Mouse (Mus musculus): ENCODE measurements around the gene Zbtb16. TPM values are rescaled to one million over a fixed set of nuclear protein-coding genes. Genes with fewer than 3 reads are reported as not detected.

Zbtb16 gene
- polyA plus RNA-seq, 1 experiment from 2014 or later: 5.6 TPM

- ATAC-seq (ENCODE audit: low FRiP score): no peak
These were observed 190.9 kb downstream of the Zbtb16 start for GRCm38 (mm10) chr9:48644926-48645647.

GRCm38 (mm10) chr9:48644376-48644775, 191.6 kb downstream of the Zbtb16 start:
- no peak overlapping the region for H3K27ac ChIP-seq
- H3K36me3 ChIP-seq (replicated peaks): no peaks in the 10 kb centered on the region
- H3K4me2 ChIP-seq: no peak overlapping the region
- H3K4me1 ChIP-seq: peaks cover 26% of the 10 kb centered on the region
- no peak for ATAC-seq (ENCODE audit: low FRiP score)
- H3K9ac ChIP-seq: no peak overlapping the region
- H3K27me3 ChIP-seq: peaks cover 18% of the 10 kb centered on the region
- H3K9me3 ChIP-seq: 0 out of 2 replicates have a peak, but pooled peaks cover 6% of the 10 kb centered on the region
- WGBS: 78% methylated on average over 3 of the region's 3 CpGs
- no peak overlapping the region for H3K4me3 ChIP-seq (replicated peaks)

More at GRCm38 (mm10) chr9:48644926-48645647, 190.9 kb downstream of the Zbtb16 start:
- Histone ChIP-seq H3K4me2 (no peak overlapping the region), H3K27ac (no peak overlapping the region), H3K4me3 (replicated peaks) (no peak overlapping the region), H3K4me1 (peaks cover 33% of the 10 kb centered on the region), H3K36me3 (replicated peaks) (no peaks in the 10 kb centered on the region), H3K9me3 (0 out of 2 replicates have a peak, but pooled peaks cover 6% of the 10 kb centered on the region), H3K9ac (no peak overlapping the region), H3K27me3 (peaks cover 18% of the 10 kb centered on the region)
- WGBS: 51% methylated on average over 13 of the region's 13 CpGs

GRCm38 (mm10) chr9:48641636-48642035, 194.4 kb downstream of the Zbtb16 start:
- Histone ChIP-seq H3K9me3 (0 out of 2 replicates have a peak, but pooled peaks cover 6% of the 10 kb centered on the region), H3K27ac (no peak overlapping the region), H3K9ac (no peak overlapping the region), H3K4me2 (no peak overlapping the region), H3K27me3 (peaks cover 17% of the 10 kb centered on the region), H3K36me3 (replicated peaks) (no peaks in the 10 kb centered on the region), H3K4me1 (no peaks in the 10 kb centered on the region), H3K4me3 (replicated peaks) (no peak overlapping the region)
- 95% methylated on average over 8 of the region's 8 CpGs for WGBS
- ATAC-seq (ENCODE audit: low FRiP score): no peak

GRCm38 (mm10) chr9:48640881-48641280, 195.1 kb downstream of the Zbtb16 start:
- Histone ChIP-seq H3K4me1 (no peaks in the 10 kb centered on the region), H3K4me3 (replicated peaks) (no peak overlapping the region), H3K27ac (no peak overlapping the region), H3K4me2 (no peak overlapping the region), H3K27me3 (peaks cover 25% of the 10 kb centered on the region), H3K36me3 (replicated peaks) (no peaks in the 10 kb centered on the region), H3K9ac (no peak overlapping the region), H3K9me3 (0 out of 2 replicates have a peak, but pooled peaks cover 6% of the 10 kb centered on the region)
- no peak for ATAC-seq (ENCODE audit: low FRiP score)
- WGBS: 91% methylated on average over 8 of the region's 8 CpGs

GRCm38 (mm10) chr9:48638176-48638803, 197.7 kb downstream of the Zbtb16 start:
- no peak for ATAC-seq (ENCODE audit: low FRiP score)

GRCm38 (mm10) chr9:48637161-48637560, 198.9 kb downstream of the Zbtb16 start:
- Histone ChIP-seq H3K4me1 (no peaks in the 10 kb centered on the region), H3K36me3 (replicated peaks) (no peaks in the 10 kb centered on the region), H3K9me3 (no peaks in the 10 kb centered on the region), H3K4me3 (replicated peaks) (no peak overlapping the region), H3K27me3 (peaks cover 35% of the 10 kb centered on the region), H3K27ac (no peak overlapping the region), H3K9ac (no peak overlapping the region), H3K4me2 (no peak overlapping the region)
- ATAC-seq (ENCODE audit: low FRiP score): no peak
- 92% methylated on average over 7 of the region's 7 CpGs for WGBS

More at GRCm38 (mm10) chr9:48638176-48638803, 197.7 kb downstream of the Zbtb16 start:
- Histone ChIP-seq H3K9ac (no peak overlapping the region), H3K36me3 (replicated peaks) (no peaks in the 10 kb centered on the region), H3K4me2 (no peak overlapping the region), H3K9me3 (no peaks in the 10 kb centered on the region), H3K4me1 (no peaks in the 10 kb centered on the region), H3K4me3 (replicated peaks) (no peak overlapping the region), H3K27ac (no peak overlapping the region), H3K27me3 (peaks cover 35% of the 10 kb centered on the region)
- WGBS: 59% methylated on average over 15 of the region's 15 CpGs

- Histone ChIP-seq H3K27ac (no peak overlapping the region), H3K4me1 (no peaks in the 10 kb centered on the region)
- WGBS: 46% methylated on average over 18 of the region's 18 CpGs
These were observed 200.3 kb downstream of the Zbtb16 start for GRCm38 (mm10) chr9:48635576-48636350.

GRCm38 (mm10) chr9:48633147-48633546, 202.9 kb downstream of the Zbtb16 start:
- Histone ChIP-seq H3K4me2 (no peak overlapping the region), H3K27me3 (peaks cover 26% of the 10 kb centered on the region; the same call in 1 of the 2 replicates), H3K9me3 (no peaks in the 10 kb centered on the region), H3K4me1 (no peaks in the 10 kb centered on the region), H3K36me3 (replicated peaks) (no peaks in the 10 kb centered on the region), H3K9ac (no peak overlapping the region), H3K27ac (no peak overlapping the region), H3K4me3 (replicated peaks) (no peak overlapping the region)
- 82% methylated on average over 6 of the region's 6 CpGs for WGBS
- no peak for ATAC-seq (ENCODE audit: low FRiP score)

More at GRCm38 (mm10) chr9:48635576-48636350, 200.3 kb downstream of the Zbtb16 start:
- Histone ChIP-seq H3K27me3 (peaks cover 35% of the 10 kb centered on the region), H3K9me3 (no peaks in the 10 kb centered on the region), H3K4me3 (replicated peaks) (no peak overlapping the region), H3K9ac (no peak overlapping the region), H3K36me3 (replicated peaks) (no peaks in the 10 kb centered on the region), H3K4me2 (no peak overlapping the region)
- ATAC-seq (ENCODE audit: low FRiP score): no peak

- no peak overlapping the region for H3K9ac ChIP-seq
- H3K4me3 ChIP-seq (replicated peaks): no peak overlapping the region
- no peaks in the 10 kb centered on the region for H3K9me3 ChIP-seq
- H3K27me3 ChIP-seq: peaks cover 10% of the 10 kb centered on the region; the same call in 1 of the 2 replicates
- no peak for ATAC-seq (ENCODE audit: low FRiP score)
- H3K27ac ChIP-seq: no peak overlapping the region
- no peak overlapping the region for H3K4me2 ChIP-seq
- WGBS: 89% methylated on average over 1 of the region's 1 CpGs
- no peaks in the 10 kb centered on the region for H3K36me3 ChIP-seq (replicated peaks)
- peaks cover 6% of the 10 kb centered on the region; the same call in 1 of the 2 replicates for H3K4me1 ChIP-seq
These were observed 216.8 kb downstream of the Zbtb16 start for GRCm38 (mm10) chr9:48619268-48619667.

- no peak for ATAC-seq (ENCODE audit: low FRiP score)
- Histone ChIP-seq H3K4me2 (peak overlapping the region; percentile 25; the same call in 1 of the 2 replicates), H3K27ac (no peak overlapping the region), H3K27me3 (peaks cover 10% of the 10 kb centered on the region; the same call in 1 of the 2 replicates), H3K36me3 (replicated peaks) (no peaks in the 10 kb centered on the region), H3K9ac (no peak overlapping the region), H3K4me3 (replicated peaks) (no peak overlapping the region), H3K4me1 (peaks cover 6% of the 10 kb centered on the region; the same call in 1 of the 2 replicates), H3K9me3 (no peaks in the 10 kb centered on the region)
- 32% methylated on average over 6 of the region's 6 CpGs for WGBS
These were observed 217.4 kb downstream of the Zbtb16 start for GRCm38 (mm10) chr9:48618589-48618988.

GRCm38 (mm10) chr9:48618111-48618510, 217.9 kb downstream of the Zbtb16 start:
- WGBS: 87% methylated on average over 8 of the region's 8 CpGs
- Histone ChIP-seq H3K9me3 (no peaks in the 10 kb centered on the region), H3K4me1 (peaks cover 6% of the 10 kb centered on the region; the same call in 1 of the 2 replicates), H3K27me3 (peaks cover 10% of the 10 kb centered on the region; the same call in 1 of the 2 replicates), H3K9ac (no peak overlapping the region), H3K27ac (no peak overlapping the region), H3K36me3 (replicated peaks) (no peaks in the 10 kb centered on the region), H3K4me2 (no peak overlapping the region), H3K4me3 (replicated peaks) (no peak overlapping the region)
- ATAC-seq (ENCODE audit: low FRiP score): no peak

GRCm38 (mm10) chr9:48617511-48618010, 218.5 kb downstream of the Zbtb16 start:
- 90% methylated on average over 3 of the region's 3 CpGs for WGBS
- ATAC-seq (ENCODE audit: low FRiP score): no peak
- Histone ChIP-seq H3K4me3 (replicated peaks) (no peak overlapping the region), H3K4me1 (peaks cover 6% of the 10 kb centered on the region; the same call in 1 of the 2 replicates), H3K36me3 (replicated peaks) (no peaks in the 10 kb centered on the region), H3K27me3 (peaks cover 10% of the 10 kb centered on the region; the same call in 1 of the 2 replicates), H3K9ac (no peak overlapping the region), H3K27ac (no peak overlapping the region), H3K9me3 (no peaks in the 10 kb centered on the region), H3K4me2 (no peak overlapping the region)

Measured in forebrain, embryonic 12.5 days (tissue).